Mouse (Mus musculus) forebrain, embryonic 13.5 days (tissue): ENCODE results near the gene Gstt2. TPM values are rescaled to one million over a fixed set of nuclear protein-coding genes. Genes with fewer than 3 reads are reported as not detected.
A peak's percentile ranks its signal among the peaks of the same experiment; 100 is the strongest.

Experiments
- ATAC-seq: fragments of 200-750 bp; cut with Nextera tagmentation; 2 replicates; pipeline ENCODE4 v1.8.0; 2017
- H3K27ac ChIP-seq: fragments of 300-500 bp; sonication (generic); 2 replicates; pipeline ENCODE4 v1.5.1; 2015; ENCODE audit warnings: inconsistent platforms, mild to moderate bottlenecking, moderate library complexity
- H3K27me3 ChIP-seq: fragments of 300-500 bp; sonication (generic); 2 replicates; pipeline ENCODE4 v1.6.1; 2015; ENCODE audit warnings: mild to moderate bottlenecking, inconsistent platforms
- H3K36me3 ChIP-seq: fragments of 300-500 bp; sonication (generic); 2 replicates; pipeline ENCODE4 v1.6.1; 2015; ENCODE audit warnings: mild to moderate bottlenecking, inconsistent platforms; ENCODE audit not compliant: poor library complexity, severe bottlenecking
- H3K4me1 ChIP-seq: fragments of 300-500 bp; sonication (generic); 2 replicates; pipeline ENCODE4 v1.6.1; 2015; ENCODE audit warnings: inconsistent platforms
- H3K4me2 ChIP-seq: fragments of 300-500 bp; sonication (generic); 2 replicates; pipeline ENCODE4 v1.6.1; 2015; ENCODE audit warnings: inconsistent platforms, mild to moderate bottlenecking, moderate library complexity
- H3K4me3 ChIP-seq: fragments of 300-500 bp; sonication (generic); 2 replicates; pipeline ENCODE4 v1.5.1; 2015; ENCODE audit warnings: mild to moderate bottlenecking, inconsistent platforms
- H3K9ac ChIP-seq: fragments of 300-500 bp; sonication (generic); 2 replicates; pipeline ENCODE4 v1.6.1; 2015; ENCODE audit warnings: mild to moderate bottlenecking, inconsistent platforms
- H3K9me3 ChIP-seq: fragments of 300-500 bp; sonication (generic); replicated peaks from 2 replicates; pipeline ENCODE4 v1.6.1; 2016; ENCODE audit warnings: inconsistent platforms
- WGBS: fragments of 180-500 bp; shearing (Covaris S2); methylation state at CpG from one replicate; pipeline ENCODE4 v1.1.7; 2015; 5-methylcytosine and 5-hydroxymethylcytosine counted together
- polyA plus RNA-seq: library from polyadenylated mRNA; unstranded; fragments of >200 nt; fragmentation: Nextera tagmentation; extraction: Ambion mirVana; gene quantifications from 2 replicates; pipeline ENCODE4 v1.2.1, GENCODE M21; 2015

Gstt2 gene
- polyA plus RNA-seq, 1 experiment from 2014 or later, result 4.0 TPM

- H3K4me3 ChIP-seq, result no peak overlapping the region
- no peaks in the 10 kb centered on the region for H3K9me3 ChIP-seq
- H3K27ac ChIP-seq, result no peak overlapping the region
- H3K9ac ChIP-seq, result no peak overlapping the region
- H3K4me1 ChIP-seq, result no peaks in the 10 kb centered on the region
- no peaks in the 10 kb centered on the region for H3K36me3 ChIP-seq
- 0 out of 2 replicates have a peak, but pooled peaks cover 2% of the 10 kb centered on the region for H3K27me3 ChIP-seq
- no peak overlapping the region for H3K4me2 ChIP-seq
- 64% methylated on average over 10 of the region's 10 CpGs for WGBS
- no peak for ATAC-seq
These were observed 18.6 kb downstream of the Gstt2 start for GRCm38 (mm10) chr10:75818641-75819040.

- H3K4me1 ChIP-seq, result no peaks in the 10 kb centered on the region
- H3K9me3 ChIP-seq, result no peaks in the 10 kb centered on the region
- H3K36me3 ChIP-seq, result no peaks in the 10 kb centered on the region
- ATAC-seq, result no peak
- no peak overlapping the region for H3K9ac ChIP-seq
- no peak overlapping the region for H3K27ac ChIP-seq
- H3K4me3 ChIP-seq, result no peak overlapping the region
- H3K4me2 ChIP-seq, result no peak overlapping the region
- WGBS, result 75% methylated on average over 2 of the region's 2 CpGs
- no peaks in the 10 kb centered on the region for H3K27me3 ChIP-seq
These were observed 33.0 kb downstream of the Gstt2 start for GRCm38 (mm10) chr10:75804217-75804616.

DNA sequence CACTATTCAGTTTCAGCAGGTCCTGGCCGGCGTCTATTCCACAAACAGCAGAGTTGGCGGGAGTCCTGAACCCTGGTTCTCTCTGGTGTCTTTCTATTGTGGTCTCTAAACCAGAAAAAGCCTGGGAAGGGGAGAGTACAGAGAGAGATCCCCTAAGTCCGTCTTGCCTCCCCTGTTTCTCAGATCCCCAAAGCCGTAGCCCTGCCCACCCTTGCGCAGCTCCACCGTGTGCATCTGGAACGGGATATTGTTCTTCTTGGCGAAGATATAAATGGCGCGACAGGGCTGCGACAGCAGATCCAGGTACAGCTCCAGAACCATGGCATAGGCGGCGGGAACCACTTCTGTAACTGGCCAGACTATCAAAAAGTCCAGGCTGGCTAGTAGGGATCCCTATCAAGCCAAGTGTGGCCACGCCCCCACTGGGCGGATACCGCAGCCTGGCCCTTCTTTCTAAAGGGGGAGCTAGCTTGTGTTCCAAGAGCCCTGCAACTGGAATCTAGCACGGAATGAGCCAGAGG lies 39.0 kb downstream of the Gstt2 start, which contains the start of gene Gstt1:
TSS of gene Gstt1 (minus strand) at position 409 of the 521 bp plus-strand sequence.
- Histone ChIP-seq H3K27ac (no peak within 1 kb of the TSS), H3K4me1 (peaks cover 19% of the 10 kb centered on the region), H3K27me3 (peaks cover 7% of the 10 kb centered on the region; the same call in 1 of the 2 replicates), H3K9ac (peak within 1 kb of the TSS; percentile 58), H3K4me3 (peak within 1 kb of the TSS; percentile 47), H3K9me3 (no peaks in the 10 kb centered on the region), H3K36me3 (no peaks in the 10 kb centered on the region), H3K4me2 (peak within 1 kb of the TSS; percentile 78)
- ATAC-seq, result peak; percentile 70
- 1% methylated on average over 18 of the region's 18 CpGs for WGBS

GRCm38 (mm10) chr10:75797619-75798175 lies 39.5 kb downstream of the Gstt2 start:
- under 1% methylated on average over 12 of the region's 12 CpGs for WGBS
- peak overlapping the region; percentile 58 for H3K9ac ChIP-seq
- H3K9me3 ChIP-seq, result no peaks in the 10 kb centered on the region
- ATAC-seq, result peak; percentile 81
- H3K36me3 ChIP-seq, result no peaks in the 10 kb centered on the region
- peak overlapping the region; percentile 47 for H3K4me3 ChIP-seq
- peak overlapping the region; percentile 78 for H3K4me2 ChIP-seq
- H3K4me1 ChIP-seq, result peaks cover 19% of the 10 kb centered on the region
- no peak overlapping the region for H3K27ac ChIP-seq
- peaks cover 7% of the 10 kb centered on the region; the same call in 1 of the 2 replicates for H3K27me3 ChIP-seq

DNA sequence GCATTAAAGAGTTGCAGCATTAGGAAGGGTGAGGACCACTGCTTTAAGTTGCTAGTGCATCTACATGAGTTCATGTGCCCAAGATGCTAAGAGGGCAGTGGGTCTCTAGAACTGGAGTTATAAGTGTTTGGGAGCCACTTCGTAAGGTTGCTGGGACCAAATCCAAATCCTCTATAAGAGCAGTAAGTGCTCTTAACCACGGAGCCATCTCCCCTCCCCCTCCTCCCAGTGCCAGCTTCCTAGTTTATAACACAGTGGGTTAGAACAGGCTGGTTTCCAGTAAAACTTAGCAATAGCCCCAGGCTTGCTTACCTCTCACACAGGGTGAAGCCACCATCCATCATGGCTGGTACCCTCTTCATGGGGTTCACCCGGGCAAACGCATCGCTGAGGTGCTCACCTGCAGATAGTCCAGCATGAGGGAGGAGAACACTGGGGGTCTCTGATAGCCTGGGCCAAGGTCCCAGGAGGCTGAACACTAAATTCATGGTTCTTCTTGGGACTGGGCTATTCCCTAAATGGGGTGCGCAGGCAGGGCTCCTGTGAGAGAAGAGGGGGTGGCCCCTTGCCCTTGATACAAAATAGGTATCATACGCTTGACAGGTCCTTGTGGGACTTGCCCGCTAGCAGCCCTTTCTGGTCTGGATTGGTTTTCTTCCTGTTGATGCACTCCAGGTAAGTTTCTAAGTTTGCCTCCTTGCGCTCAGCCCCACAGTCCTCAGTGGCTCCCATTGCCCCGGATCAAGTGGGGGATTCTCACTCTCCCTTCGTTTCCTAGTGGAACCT lies 40.3 kb downstream of the Gstt2 start:
- ATAC-seq, result peak; percentile 13; the same call in 1 of the 2 replicates
- H3K27me3 ChIP-seq, result peaks cover 7% of the 10 kb centered on the region; the same call in 1 of the 2 replicates
- peak overlapping the region; percentile 47 for H3K4me3 ChIP-seq
- peak overlapping the region; percentile 78 for H3K4me2 ChIP-seq
- H3K9me3 ChIP-seq, result no peaks in the 10 kb centered on the region
- H3K36me3 ChIP-seq, result no peaks in the 10 kb centered on the region
- H3K27ac ChIP-seq, result no peak overlapping the region
- H3K4me1 ChIP-seq, result peaks cover 19% of the 10 kb centered on the region
- 47% methylated on average over 11 of the region's 11 CpGs for WGBS
- 0 out of 2 replicates have a peak overlapping the region, but pooled peaks have one; percentile 58 for H3K9ac ChIP-seq

DNA sequence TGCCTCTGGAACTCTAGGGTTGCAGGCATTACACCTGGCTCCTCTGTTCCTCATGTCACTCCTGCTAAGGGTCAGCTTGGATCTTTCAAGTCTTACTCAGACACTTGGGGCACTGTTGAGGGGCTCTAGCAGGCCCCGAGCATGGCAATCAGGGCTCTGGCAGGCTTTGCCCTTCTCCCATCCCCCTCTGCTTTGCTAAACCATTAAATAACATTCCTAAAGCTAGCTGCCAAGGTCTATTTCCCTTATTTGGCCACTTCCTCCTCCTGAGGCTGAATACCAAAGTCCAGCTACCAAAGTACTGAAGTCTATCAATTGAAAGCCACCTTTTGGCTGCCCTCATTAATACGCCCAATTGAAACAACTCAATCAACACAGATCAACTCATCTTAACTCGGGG lies 42.3 kb downstream of the Gstt2 start:
- Histone ChIP-seq H3K4me2 (no peak overlapping the region), H3K36me3 (no peaks in the 10 kb centered on the region), H3K27ac (no peak overlapping the region), H3K9ac (no peak overlapping the region), H3K4me3 (no peak overlapping the region), H3K27me3 (peaks cover 7% of the 10 kb centered on the region; the same call in 1 of the 2 replicates), H3K9me3 (no peaks in the 10 kb centered on the region), H3K4me1 (peaks cover 19% of the 10 kb centered on the region)
- ATAC-seq, result no peak
- WGBS, result 20% methylated on average over 3 of the region's 3 CpGs

DNA sequence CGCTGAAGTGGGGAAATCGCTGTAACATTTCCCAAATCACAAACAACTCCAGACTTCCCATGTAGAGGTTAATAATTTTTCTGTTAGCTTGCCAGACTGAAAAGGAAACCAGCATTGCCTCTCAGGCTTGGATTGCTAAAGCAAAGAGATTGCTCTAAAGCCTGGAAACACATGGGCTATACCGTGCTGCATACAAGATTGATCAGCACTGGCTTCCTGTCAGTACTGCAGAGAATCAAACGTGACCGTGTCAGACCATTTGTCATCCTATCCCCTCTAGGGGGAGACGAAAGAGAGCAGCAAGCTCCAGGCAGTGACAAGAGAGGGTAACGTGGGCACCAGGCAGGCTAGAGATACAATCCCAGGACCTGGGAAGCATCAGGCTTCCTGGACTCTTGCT lies 46.5 kb downstream of the Gstt2 start:
- Histone ChIP-seq H3K4me3 (no peak overlapping the region), H3K36me3 (no peaks in the 10 kb centered on the region), H3K27me3 (no peaks in the 10 kb centered on the region), H3K9me3 (no peaks in the 10 kb centered on the region), H3K4me1 (peaks cover 3% of the 10 kb centered on the region; the same call in 1 of the 2 replicates), H3K4me2 (no peak overlapping the region), H3K9ac (0 out of 2 replicates have a peak overlapping the region, but pooled peaks have one; percentile 13), H3K27ac (no peak overlapping the region)
- 28% methylated on average over 7 of the region's 7 CpGs for WGBS
- no peak for ATAC-seq

GRCm38 (mm10) chr10:75789841-75790240 lies 47.4 kb downstream of the Gstt2 start:
- Histone ChIP-seq H3K4me1 (peaks cover 2% of the 10 kb centered on the region; the same call in 1 of the 2 replicates), H3K27me3 (no peaks in the 10 kb centered on the region), H3K27ac (no peak overlapping the region), H3K4me2 (no peak overlapping the region), H3K36me3 (no peaks in the 10 kb centered on the region), H3K9me3 (no peaks in the 10 kb centered on the region), H3K4me3 (no peak overlapping the region), H3K9ac (no peak overlapping the region)
- ATAC-seq, result no peak
- WGBS, result 96% methylated on average over 5 of the region's 5 CpGs

- no peak overlapping the region for H3K4me3 ChIP-seq
- no peaks in the 10 kb centered on the region for H3K36me3 ChIP-seq
- H3K4me2 ChIP-seq, result no peak overlapping the region
- WGBS, result 70% methylated on average over 6 of the region's 6 CpGs
- H3K27me3 ChIP-seq, result 0 out of 2 replicates have a peak, but pooled peaks cover under 1% of the 10 kb centered on the region
- ATAC-seq, result no peak
- no peak overlapping the region for H3K27ac ChIP-seq
- no peaks in the 10 kb centered on the region for H3K9me3 ChIP-seq
- H3K4me1 ChIP-seq, result no peaks in the 10 kb centered on the region
- no peak overlapping the region for H3K9ac ChIP-seq
These were observed 48.0 kb downstream of the Gstt2 start for GRCm38 (mm10) chr10:75789081-75789735.

DNA sequence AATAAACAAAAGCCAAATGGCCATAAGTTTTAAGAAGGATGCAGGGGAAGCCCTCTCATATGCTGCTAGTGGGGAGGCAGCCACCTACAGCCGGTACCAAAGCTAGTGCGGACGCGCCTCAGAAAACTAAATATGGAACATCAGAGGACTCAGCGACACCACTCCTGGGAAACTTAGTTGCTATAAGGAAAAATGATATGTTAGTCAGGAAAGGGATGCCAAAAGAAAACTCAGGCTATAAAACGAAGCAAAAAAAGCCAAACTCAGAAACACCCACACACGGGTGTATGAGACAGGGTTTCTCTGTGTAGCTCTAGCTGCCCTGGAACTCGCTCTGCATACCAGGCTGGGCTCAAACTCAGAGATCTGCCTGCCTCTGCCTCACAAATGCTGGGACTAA lies 48.9 kb downstream of the Gstt2 start:
- Histone ChIP-seq H3K4me3 (no peak overlapping the region), H3K9ac (no peak overlapping the region), H3K9me3 (no peaks in the 10 kb centered on the region), H3K4me2 (no peak overlapping the region), H3K36me3 (no peaks in the 10 kb centered on the region), H3K4me1 (no peaks in the 10 kb centered on the region), H3K27me3 (0 out of 2 replicates have a peak, but pooled peaks cover 5% of the 10 kb centered on the region), H3K27ac (no peak overlapping the region)
- WGBS, result 94% methylated on average over 8 of the region's 8 CpGs
- ATAC-seq, result no peak

- Histone ChIP-seq H3K4me3 (no peak overlapping the region), H3K27ac (no peak overlapping the region), H3K36me3 (no peaks in the 10 kb centered on the region), H3K9me3 (no peaks in the 10 kb centered on the region), H3K4me1 (peaks cover 9% of the 10 kb centered on the region), H3K4me2 (no peak overlapping the region), H3K9ac (no peak overlapping the region), H3K27me3 (peaks cover 28% of the 10 kb centered on the region)
- no peak for ATAC-seq
- 67% methylated on average over 1 of the region's 1 CpGs for WGBS
These were observed 51.8 kb downstream of the Gstt2 start for GRCm38 (mm10) chr10:75785442-75785841.
